Mouse (Mus musculus) ES-Bruce4 (cell line): ENCODE measurements at regions not wholly inside any gene's neighbourhood (a gene's known extent, or its start where the extent isn't known, plus 50 kb on each side); places are given as distances from the start of the nearest gene placed in this dataset.

ENCODE experiments used
- CTCF ChIP-seq: IDR thresholded peaks from one replicate; pipeline ENCODE4 v1.8.1; 2011; ENCODE audit warnings: low read depth, low read length
- POLR2A ChIP-seq: IDR thresholded peaks from one replicate; pipeline ENCODE4 v1.8.1; 2011; ENCODE audit warnings: low read length; ENCODE audit not compliant: insufficient read depth

DNA sequence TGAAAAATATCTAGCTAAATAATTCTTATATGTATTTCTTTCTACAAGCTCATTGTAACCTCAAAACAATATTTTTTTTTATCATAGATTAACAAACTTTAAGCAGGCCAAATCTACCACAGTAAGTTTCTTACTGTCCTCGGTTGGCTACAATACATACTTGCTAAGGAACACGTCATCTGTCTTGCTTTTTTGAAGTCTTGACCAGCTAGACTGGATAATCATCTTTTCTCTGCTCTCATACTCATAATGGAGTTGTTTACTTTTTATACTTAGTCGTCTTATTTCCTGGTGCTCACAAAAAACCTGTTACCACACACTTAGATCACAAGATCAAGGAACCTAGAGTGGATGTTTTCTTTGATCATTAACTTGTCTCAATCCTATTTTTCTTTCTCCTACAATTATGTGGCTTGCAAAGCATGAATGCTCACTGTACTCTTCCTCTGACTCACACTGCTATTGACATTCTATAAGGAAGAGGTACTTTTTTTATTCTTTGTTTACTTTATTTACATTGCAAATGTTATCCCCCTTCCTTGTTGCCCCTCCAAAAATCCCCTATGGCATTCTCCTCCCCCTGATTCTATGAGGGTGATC is 95.4 kb upstream of the Fut9 start:
- TF ChIP-seq POLR2A (no peak), CTCF (no peak)
